Mouse (Mus musculus): Measurements from ENCODE around the gene Anxa2. TPM values are rescaled to one million over a fixed set of nuclear protein-coding genes. Genes with fewer than 3 reads are reported as not detected.

Anxa2 gene
- polyA plus RNA-seq, 1 experiment = 409 TPM

GRCm38 (mm10) chr9:69477195-69477823 lies 23.9 kb downstream of the Anxa2 start:
- no peaks in the 10 kb centered on the region for H3K27me3 ChIP-seq (ENCODE audit: control insufficient read depth, insufficient read depth, low read length)
- H3K4me1 ChIP-seq (replicated peaks; ENCODE audit: control insufficient read depth, insufficient read depth, low read length) = peaks cover 19% of the 10 kb centered on the region
- TF ChIP-seq POLR2A (IDR thresholded peaks at IDR 0.05; ENCODE audit: control insufficient read depth, extremely low read depth, insufficient read depth, low read length, poor library complexity) (no peak), CTCF (IDR thresholded peaks at IDR 0.05; ENCODE audit: borderline replicate concordance, control insufficient read depth, extremely low read depth, insufficient read depth, low read length, poor library complexity) (no peak)
- 93% methylated on average over 14 of the region's 14 CpGs for WGBS
- H3K36me3 ChIP-seq (ENCODE audit: control insufficient read depth, insufficient read depth, low read length) = peaks cover 52% of the 10 kb centered on the region
- DNase-seq = no peak
- H3K4me3 ChIP-seq (ENCODE audit: control insufficient read depth, insufficient read depth, low read length) = no peak overlapping the region
- H3K27ac ChIP-seq (ENCODE audit: control insufficient read depth, insufficient read depth, low read length) = no peak overlapping the region

- no peak for DNase-seq
- no peak overlapping the region for H3K27ac ChIP-seq (ENCODE audit: control insufficient read depth, insufficient read depth, low read length)
- 92% methylated on average over 6 of the region's 6 CpGs for WGBS
Observed at GRCm38 (mm10) chr9:69477824-69478222, 24.4 kb downstream of the Anxa2 start.

DNA sequence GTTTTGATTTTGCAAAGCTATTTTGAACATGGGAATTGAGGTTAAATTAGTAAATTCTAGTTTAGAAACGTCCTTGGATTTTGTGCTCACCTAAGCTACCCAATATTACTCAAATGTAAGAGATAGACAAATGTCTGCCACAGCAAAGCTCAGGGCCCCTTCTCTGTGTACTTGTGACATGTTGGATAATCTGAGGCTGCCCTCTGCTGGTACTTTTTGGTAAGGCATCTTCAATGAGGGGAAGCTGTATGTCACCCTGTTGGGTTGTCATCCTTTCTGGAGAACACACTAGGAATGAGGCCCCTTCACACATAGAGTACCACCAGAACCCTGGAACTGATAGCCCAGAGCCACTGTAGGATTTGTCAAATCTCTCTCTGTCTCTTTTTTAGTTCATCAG lies 26.9 kb downstream of the Anxa2 start:
- WGBS = 4% methylated on average over 1 of the region's 1 CpGs

More at GRCm38 (mm10) chr9:69477824-69478222, 24.4 kb downstream of the Anxa2 start:
- H3K27me3 ChIP-seq (ENCODE audit: control insufficient read depth, insufficient read depth, low read length) = no peaks in the 10 kb centered on the region
- H3K36me3 ChIP-seq (ENCODE audit: control insufficient read depth, insufficient read depth, low read length) = peaks cover 56% of the 10 kb centered on the region
- peaks cover 15% of the 10 kb centered on the region for H3K4me1 ChIP-seq (replicated peaks; ENCODE audit: control insufficient read depth, insufficient read depth, low read length)
- TF ChIP-seq CTCF (IDR thresholded peaks at IDR 0.05; ENCODE audit: borderline replicate concordance, control insufficient read depth, extremely low read depth, insufficient read depth, low read length, poor library complexity) = no peak
- TF ChIP-seq POLR2A (IDR thresholded peaks at IDR 0.05; ENCODE audit: control insufficient read depth, extremely low read depth, insufficient read depth, low read length, poor library complexity) = no peak
- no peak overlapping the region for H3K4me3 ChIP-seq (ENCODE audit: control insufficient read depth, insufficient read depth, low read length)

DNA sequence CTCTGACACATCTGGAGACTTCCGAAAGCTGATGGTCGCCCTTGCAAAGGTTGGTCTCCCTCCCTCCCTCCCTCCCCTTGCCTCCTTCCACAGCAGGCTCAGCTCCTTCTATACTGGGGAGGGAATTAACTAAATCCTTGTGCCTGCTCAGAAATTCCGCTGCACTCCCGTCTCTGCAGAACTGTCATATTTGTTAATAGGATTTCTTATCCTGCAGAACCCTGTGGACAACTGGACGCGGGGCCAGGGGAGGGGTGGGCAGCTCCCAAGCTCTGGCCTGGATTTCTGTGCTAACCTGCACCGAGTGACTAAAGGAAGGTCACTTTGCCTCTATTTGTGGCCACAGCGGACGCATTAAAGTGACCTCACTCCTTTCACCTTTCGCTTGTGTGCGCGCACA lies 30.4 kb downstream of the Anxa2 start:
- H3K4me1 ChIP-seq (replicated peaks; ENCODE audit: control insufficient read depth, insufficient read depth, low read length) = peaks cover 15% of the 10 kb centered on the region
- 97% methylated on average over 12 of the region's 12 CpGs for WGBS
- DNase-seq = no peak
- no peak for TF ChIP-seq CTCF (IDR thresholded peaks at IDR 0.05; ENCODE audit: borderline replicate concordance, control insufficient read depth, extremely low read depth, insufficient read depth, low read length, poor library complexity)
- TF ChIP-seq POLR2A (IDR thresholded peaks at IDR 0.05; ENCODE audit: control insufficient read depth, extremely low read depth, insufficient read depth, low read length, poor library complexity) = no peak
- H3K27me3 ChIP-seq (ENCODE audit: control insufficient read depth, insufficient read depth, low read length) = no peaks in the 10 kb centered on the region
- no peak overlapping the region for H3K27ac ChIP-seq (ENCODE audit: control insufficient read depth, insufficient read depth, low read length)
- peaks cover 79% of the 10 kb centered on the region for H3K36me3 ChIP-seq (ENCODE audit: control insufficient read depth, insufficient read depth, low read length)
- no peak overlapping the region for H3K4me3 ChIP-seq (ENCODE audit: control insufficient read depth, insufficient read depth, low read length)

More for the DNA sequence above, 26.9 kb downstream of the Anxa2 start:
- TF ChIP-seq POLR2A (IDR thresholded peaks at IDR 0.05; ENCODE audit: control insufficient read depth, extremely low read depth, insufficient read depth, low read length, poor library complexity) (no peak), CTCF (IDR thresholded peaks at IDR 0.05; ENCODE audit: borderline replicate concordance, control insufficient read depth, extremely low read depth, insufficient read depth, low read length, poor library complexity) (no peak)
- H3K4me3 ChIP-seq (ENCODE audit: control insufficient read depth, insufficient read depth, low read length) = no peak overlapping the region
- H3K27ac ChIP-seq (ENCODE audit: control insufficient read depth, insufficient read depth, low read length) = no peak overlapping the region
- H3K27me3 ChIP-seq (ENCODE audit: control insufficient read depth, insufficient read depth, low read length) = no peaks in the 10 kb centered on the region
- peaks cover 80% of the 10 kb centered on the region for H3K36me3 ChIP-seq (ENCODE audit: control insufficient read depth, insufficient read depth, low read length)
- peaks cover 14% of the 10 kb centered on the region for H3K4me1 ChIP-seq (replicated peaks; ENCODE audit: control insufficient read depth, insufficient read depth, low read length)
- DNase-seq = peak; percentile 90

- TF ChIP-seq CTCF (IDR thresholded peaks at IDR 0.05; ENCODE audit: borderline replicate concordance, control insufficient read depth, extremely low read depth, insufficient read depth, low read length, poor library complexity) (no peak), POLR2A (IDR thresholded peaks at IDR 0.05; ENCODE audit: control insufficient read depth, extremely low read depth, insufficient read depth, low read length, poor library complexity) (no peak)
- 7% methylated on average over 8 of the region's 8 CpGs for WGBS
- peaks cover 85% of the 10 kb centered on the region for H3K36me3 ChIP-seq (ENCODE audit: control insufficient read depth, insufficient read depth, low read length)
Observed at GRCm38 (mm10) chr9:69486140-69486539, 32.7 kb downstream of the Anxa2 start.

DNA sequence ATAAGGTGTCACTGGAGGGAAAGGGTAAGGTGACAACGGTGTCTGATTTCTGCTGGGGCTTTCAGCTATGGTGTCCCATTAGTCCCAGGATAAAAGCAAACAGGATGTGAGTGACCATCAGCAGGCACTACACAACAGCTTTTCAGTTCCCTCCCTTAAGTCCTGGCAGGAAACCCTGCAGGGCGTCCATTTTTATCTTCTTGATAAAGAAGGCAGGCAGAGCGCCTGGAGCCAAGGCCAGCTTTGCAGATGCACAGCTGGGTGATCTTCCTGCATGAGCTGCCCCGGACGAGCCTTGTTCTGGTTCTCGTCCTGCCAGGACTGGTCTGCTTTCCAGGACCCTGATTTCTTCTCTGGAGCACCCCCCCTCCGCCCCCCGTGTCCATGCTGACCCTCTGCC lies 35.1 kb downstream of the Anxa2 start:
- TF ChIP-seq POLR2A (IDR thresholded peaks at IDR 0.05; ENCODE audit: control insufficient read depth, extremely low read depth, insufficient read depth, low read length, poor library complexity) (no peak), CTCF (IDR thresholded peaks at IDR 0.05; ENCODE audit: borderline replicate concordance, control insufficient read depth, extremely low read depth, insufficient read depth, low read length, poor library complexity) (no peak)
- peaks cover 11% of the 10 kb centered on the region for H3K4me1 ChIP-seq (replicated peaks; ENCODE audit: control insufficient read depth, insufficient read depth, low read length)
- no peak overlapping the region for H3K27ac ChIP-seq (ENCODE audit: control insufficient read depth, insufficient read depth, low read length)
- 90% methylated on average over 8 of the region's 8 CpGs for WGBS
- peaks cover 85% of the 10 kb centered on the region for H3K36me3 ChIP-seq (ENCODE audit: control insufficient read depth, insufficient read depth, low read length)
- DNase-seq = no peak
- no peak overlapping the region for H3K4me3 ChIP-seq (ENCODE audit: control insufficient read depth, insufficient read depth, low read length)
- no peaks in the 10 kb centered on the region for H3K27me3 ChIP-seq (ENCODE audit: control insufficient read depth, insufficient read depth, low read length)

More at GRCm38 (mm10) chr9:69486140-69486539, 32.7 kb downstream of the Anxa2 start:
- Histone ChIP-seq H3K27ac (ENCODE audit: control insufficient read depth, insufficient read depth, low read length) (no peak overlapping the region), H3K4me3 (ENCODE audit: control insufficient read depth, insufficient read depth, low read length) (no peak overlapping the region), H3K27me3 (ENCODE audit: control insufficient read depth, insufficient read depth, low read length) (no peaks in the 10 kb centered on the region), H3K4me1 (replicated peaks; ENCODE audit: control insufficient read depth, insufficient read depth, low read length) (peaks cover 11% of the 10 kb centered on the region)
- DNase-seq = peak; percentile 56
